ENCODE assay signal across 8 mouse cellular contexts in genomic region chr16:90379897-90380296, GRCm38 (mm10). TPM values are rescaled to one million over a fixed set of nuclear protein-coding genes. Genes with fewer than 3 reads are reported as not detected.
DNase-seq lines count a peak whose midpoint lies in the region; ATAC-seq and TF ChIP-seq lines count a peak whose summit lies in the region.

No protein-coding gene starts in this region.

- H3K4me3 ChIP-seq in C2C12 (ENCODE audit: insufficient read depth, poor library complexity, severe bottlenecking): no peak overlapping the region
- H3K4me3 ChIP-seq in heart, embryonic 10.5 days: no peak overlapping the region
- H3K4me3 ChIP-seq in kidney, embryonic 14.5 days (ENCODE audit: low read length): no peak overlapping the region
- no peak overlapping the region for H3K4me3 ChIP-seq in liver, embryonic 14.5 days (ENCODE audit: insufficient read depth in 1 of 2, low read depth in 2 of 2, low read length in 2 of 2)
- H3K4me3 ChIP-seq in neural tube, embryonic 15.5 days (replicated peaks): no peak overlapping the region
- no peak overlapping the region for H3K4me3 ChIP-seq in thymus, adult 2 months (ENCODE audit: control insufficient read depth, insufficient read depth, low read length)

- 20% methylated on average over 11 of the region's 11 CpGs for WGBS in heart, embryonic 10.5 days
- WGBS in kidney, embryonic 14.5 days: 16% methylated on average over 11 of the region's 11 CpGs
- 10% methylated on average over 11 of the region's 11 CpGs for WGBS in liver, embryonic 14.5 days (ENCODE audit: insufficient replicate concordance)
- WGBS in neural tube, embryonic 15.5 days: 15% methylated on average over 11 of the region's 11 CpGs
- whole genome bisulfite sequencing in thymus, adult 2 months: 15% methylated on average over 11 of the region's 11 CpGs

- TF ChIP-seq POLR2A in thymus, adult 2 months (IDR thresholded peaks at IDR 0.05; ENCODE audit: control insufficient read depth, extremely low read depth, insufficient read depth, low read length, poor library complexity): no peak

- no peaks in the 10 kb centered on the region for H3K79me2 ChIP-seq in C2C12 (ENCODE audit: control insufficient read depth, insufficient read depth)

- peak; percentile 59 for DNase-seq in adrenal gland, adult 8-10 months
- DNase-seq in embryo, embryonic 10.5 days (ENCODE audit: low spot score): peak; percentile 88
- DNase-seq in heart, embryonic 10.5 days (ENCODE audit: low spot score): peak; percentile 83
- peak in 1 of 3 experiments; percentile 26 for DNase-seq in liver, embryonic 14.5 days (ENCODE audit: low read depth in 3 of 3, low spot score in 3 of 3)
- DNase-seq in thymus, adult 2 months: peak; percentile 55

- no peaks in the 10 kb centered on the region for H3K9me3 ChIP-seq in heart, embryonic 10.5 days
- H3K9me3 ChIP-seq in kidney, embryonic 14.5 days (ENCODE audit: control insufficient read depth, low read length): no peaks in the 10 kb centered on the region
- no peaks in the 10 kb centered on the region; the same call in 1 of the 2 replicates for H3K9me3 ChIP-seq in liver, embryonic 14.5 days (ENCODE audit: control insufficient read depth, low read length)
- H3K9me3 ChIP-seq in neural tube, embryonic 15.5 days (replicated peaks): no peaks in the 10 kb centered on the region

- H3ac ChIP-seq in C2C12 (ENCODE audit: control insufficient read depth, insufficient read length, low read depth): no peak overlapping the region

- H3K27ac ChIP-seq in heart, embryonic 10.5 days: no peak overlapping the region
- H3K27ac ChIP-seq in kidney, embryonic 14.5 days (ENCODE audit: low read depth, low read length): no peak overlapping the region
- no peak overlapping the region for H3K27ac ChIP-seq in liver, embryonic 14.5 days
- no peak overlapping the region for H3K27ac ChIP-seq in neural tube, embryonic 15.5 days (replicated peaks)
- H3K27ac ChIP-seq in thymus, adult 2 months (ENCODE audit: control insufficient read depth, insufficient read depth, low read length): no peak overlapping the region

- peaks cover 2% of the 10 kb centered on the region for H3K27me3 ChIP-seq in C2C12 (ENCODE audit: control insufficient read depth, insufficient read depth, insufficient read length)
- H3K27me3 ChIP-seq in heart, embryonic 10.5 days (ENCODE audit: insufficient read depth, poor library complexity, severe bottlenecking): peaks cover 4% of the 10 kb centered on the region; the same call in 1 of the 2 replicates
- H3K27me3 ChIP-seq in kidney, embryonic 14.5 days (ENCODE audit: control insufficient read depth, insufficient read depth, low read length): 0 out of 2 replicates have a peak, but pooled peaks cover 3% of the 10 kb centered on the region
- H3K27me3 ChIP-seq in liver, embryonic 14.5 days (ENCODE audit: control insufficient read depth, insufficient read depth, low read length): peaks cover 13% of the 10 kb centered on the region
- H3K27me3 ChIP-seq in neural tube, embryonic 15.5 days (replicated peaks): peaks cover 23% of the 10 kb centered on the region
- peaks cover 3% of the 10 kb centered on the region for H3K27me3 ChIP-seq in thymus, adult 2 months (ENCODE audit: control insufficient read depth, insufficient read depth, low read length)

- no peak for TF ChIP-seq EP300 in liver, embryonic 14.5 days (IDR thresholded peaks at IDR 0.05; ENCODE audit: low read depth)

- no peaks in the 10 kb centered on the region for H3K36me3 ChIP-seq in C2C12 (ENCODE audit: control insufficient read depth, insufficient read depth)
- no peaks in the 10 kb centered on the region for H3K36me3 ChIP-seq in heart, embryonic 10.5 days
- no peaks in the 10 kb centered on the region for H3K36me3 ChIP-seq in kidney, embryonic 14.5 days (ENCODE audit: control insufficient read depth, insufficient read depth, low read length)
- H3K36me3 ChIP-seq in liver, embryonic 14.5 days (replicated peaks; ENCODE audit: control insufficient read depth, insufficient read depth, low read depth): no peaks in the 10 kb centered on the region
- H3K36me3 ChIP-seq in neural tube, embryonic 15.5 days: no peaks in the 10 kb centered on the region
- no peaks in the 10 kb centered on the region for H3K36me3 ChIP-seq in thymus, adult 2 months (ENCODE audit: control insufficient read depth, insufficient read depth, low read length)

- peak; percentile 67 for TF ChIP-seq CTCF in C2C12 (IDR thresholded peaks at IDR 0.05; ENCODE audit: control insufficient read depth, insufficient read depth, insufficient read length)
- peak; percentile 84 for TF ChIP-seq CTCF in liver, embryonic 14.5 days (IDR thresholded peaks at IDR 0.05; ENCODE audit: low read depth)
- peak; percentile 83; the same call in 1 of the 2 replicates for TF ChIP-seq CTCF in thymus, adult 2 months (IDR thresholded peaks at IDR 0.05; ENCODE audit: borderline replicate concordance, control insufficient read depth, extremely low read depth, insufficient read depth, low read length, poor library complexity)

- H3K9ac ChIP-seq in kidney, embryonic 14.5 days (ENCODE audit: low read depth, low read length): no peak overlapping the region
- H3K9ac ChIP-seq in liver, embryonic 14.5 days (replicated peaks): no peak overlapping the region
- H3K9ac ChIP-seq in neural tube, embryonic 15.5 days (replicated peaks): no peak overlapping the region

- peak; percentile 58; the same call in 1 of the 2 replicates for ATAC-seq in kidney, embryonic 14.5 days (ENCODE audit: low FRiP score, low TSS enrichment)
- ATAC-seq in liver, embryonic 14.5 days (ENCODE audit: insufficient read depth): no peak
- peak; percentile 72 for ATAC-seq in neural tube, embryonic 15.5 days (ENCODE audit: low FRiP score)

- H3K4me2 ChIP-seq in kidney, embryonic 14.5 days (replicated peaks; ENCODE audit: low read depth, low read length): no peak overlapping the region
- no peak overlapping the region for H3K4me2 ChIP-seq in liver, embryonic 14.5 days (ENCODE audit: low read depth)
- no peak overlapping the region for H3K4me2 ChIP-seq in neural tube, embryonic 15.5 days

- peaks cover 18% of the 10 kb centered on the region for H3K4me1 ChIP-seq in heart, embryonic 10.5 days
- H3K4me1 ChIP-seq in kidney, embryonic 14.5 days (ENCODE audit: control insufficient read depth, insufficient read depth, low read length): peaks cover 9% of the 10 kb centered on the region; the same call in 1 of the 2 replicates
- H3K4me1 ChIP-seq in liver, embryonic 14.5 days (replicated peaks; ENCODE audit: control insufficient read depth in 2 of 2, insufficient read depth in 2 of 2, low read length in 1 of 2): peaks cover 0 to 5% of the 10 kb centered on the region in 2 experiments; a peak in 3 of 4 replicates
- peaks cover 10% of the 10 kb centered on the region for H3K4me1 ChIP-seq in neural tube, embryonic 15.5 days
- H3K4me1 ChIP-seq in thymus, adult 2 months (replicated peaks; ENCODE audit: control insufficient read depth, insufficient read depth, low read length): no peaks in the 10 kb centered on the region

- no peaks in the 10 kb centered on the region for H3K79me3 ChIP-seq in C2C12 (ENCODE audit: low read depth)

TF ChIP-seq in C2C12, 6 proteins besides CTCF, POLR2A, EP300 and RAD21:
- TF ChIP-seq USF1 (IDR thresholded peaks at IDR 0.05; ENCODE audit: low read depth) (no peak), CEBPB (IDR thresholded peaks at IDR 0.05; ENCODE audit: low read depth) (no peak)

RNA-seq across cellular contexts. Expression of gene Hunk, which starts 5.9 kb away (rescaled TPM):
- polyA plus RNA-seq in C2C12 (2012; fragmentation: generic; extraction: Trizol): 0.71 TPM
- total RNA-seq in adrenal gland, adult 8-10 months (2022): 10 to 100 TPM in 2 of 4 experiments, 1 to 10 TPM in 2; 5.3 to 14.9 (median 8.2) TPM
- polyA plus RNA-seq in heart, embryonic 10.5 days (2016; fragmentation: Nextera tagmentation; extraction: Ambion mirVana): 20.0 and 22.8 TPM in 2 replicates
- polyA plus RNA-seq in kidney, embryonic 14.5 days (2014; fragmentation: Nextera tagmentation; extraction: Ambion mirVana): 10.3 and 16.6 TPM in 2 replicates
- 0.79 and 0.88 TPM in 2 replicates for polyA plus RNA-seq in liver, embryonic 14.5 days (2012; rRNA removed)
- 0.75 and 0.80 TPM in 2 replicates for polyA plus RNA-seq in liver, embryonic 14.5 days (2014; fragmentation: Nextera tagmentation; extraction: Ambion mirVana)
- polyA plus RNA-seq in neural tube, embryonic 15.5 days (2015; fragmentation: Nextera tagmentation; extraction: Ambion mirVana): 5.1 and 6.1 TPM in 2 replicates
- polyA plus RNA-seq in thymus, adult 2 months (2012; rRNA removed): 2.7 and 2.9 TPM in 2 replicates
